Mouse (Mus musculus) MEL (cell line): ENCODE data around the gene Ap1b1.

ENCODE experiments used
- BHLHE40 ChIP-seq: IDR thresholded peaks from 2 replicates; pipeline ENCODE4 v1.6.1; 2012; ENCODE audit warnings: low read depth, mild to moderate bottlenecking, inconsistent platforms, low read length, improper control_type of control experiment, borderline replicate concordance
- CHD2 ChIP-seq: IDR thresholded peaks from 2 replicates; pipeline ENCODE4 v1.6.1; 2011; ENCODE audit warnings: low read length, improper control_type of control experiment
- CTCF ChIP-seq, 3 experiments: IDR thresholded peaks in 2 of 3; conservative IDR thresholded peaks in 1 of 3; 2 replicates each; pipeline ENCODE4 v1.5.1; 2011 to 2012; ENCODE audit warnings: low read length in 3 of 3, low read depth in 2 of 3, mild to moderate bottlenecking in 2 of 3, improper control_type of control experiment in 1 of 3, inconsistent platforms in 1 of 3, mixed read lengths in 1 of 3, moderate library complexity in 1 of 3; ENCODE audit not compliant: control insufficient read depth in 1 of 3, insufficient read depth in 1 of 3, poor library complexity in 1 of 3, severe bottlenecking in 1 of 3
- EP300 ChIP-seq, 2 experiments: IDR thresholded peaks; 2 replicates each; pipeline ENCODE4 v1.6.1; 2011; ENCODE audit warnings: improper control_type of control experiment in 2 of 2, low read length in 2 of 2, low read depth in 1 of 2, mild to moderate bottlenecking in 1 of 2
- GATA1 ChIP-seq: IDR thresholded peaks from 2 replicates; pipeline ENCODE4 v1.6.1; 2011; ENCODE audit warnings: low read depth, low read length, improper control_type of control experiment
- MAFK ChIP-seq: IDR thresholded peaks from 2 replicates; pipeline ENCODE4 v1.6.1; 2011; ENCODE audit warnings: low read depth, mild to moderate bottlenecking, low read length, improper control_type of control experiment, borderline replicate concordance
- POLR2A ChIP-seq, 2 experiments: IDR thresholded peaks; 2 replicates each; pipeline ENCODE4 v1.6.1; 2011 to 2012; ENCODE audit warnings: low read length in 2 of 2, mild to moderate bottlenecking in 2 of 2, control low read depth in 1 of 2, improper control_type of control experiment in 1 of 2, low read depth in 1 of 2, moderate library complexity in 1 of 2; ENCODE audit not compliant: control insufficient read depth in 1 of 2, insufficient read depth in 1 of 2, poor library complexity in 1 of 2
- SIN3A ChIP-seq: IDR thresholded peaks from 2 replicates; pipeline ENCODE4 v1.6.1; 2012; ENCODE audit warnings: low read length, improper control_type of control experiment, inconsistent platforms
- TBP ChIP-seq: IDR thresholded peaks from 2 replicates; pipeline ENCODE4 v1.8.0; 2011; ENCODE audit warnings: low read depth, low read length, improper control_type of control experiment
- TCF12 ChIP-seq: IDR thresholded peaks from 2 replicates; pipeline ENCODE4 v1.6.1; 2014; ENCODE audit warnings: low read depth, mild to moderate bottlenecking, inconsistent platforms, low read length, improper control_type of control experiment, moderate library complexity
- UBTF ChIP-seq: IDR thresholded peaks from 2 replicates; pipeline ENCODE4 v1.6.1; 2012; ENCODE audit warnings: low read depth, mild to moderate bottlenecking, inconsistent platforms, low read length, improper control_type of control experiment, moderate library complexity, borderline replicate concordance; ENCODE audit not compliant: insufficient read depth
- USF1 ChIP-seq: IDR thresholded peaks from 2 replicates; pipeline ENCODE4 v1.6.1; 2014; ENCODE audit warnings: low read depth, mild to moderate bottlenecking, inconsistent platforms, low read length, improper control_type of control experiment, moderate library complexity
- ZC3H11A ChIP-seq: IDR thresholded peaks from 2 replicates; pipeline ENCODE4 v1.6.1; 2012; ENCODE audit warnings: low read depth, mild to moderate bottlenecking, inconsistent platforms, low read length, improper control_type of control experiment

- TF ChIP-seq EP300 (IDR thresholded peaks at IDR 0.05; ENCODE audit: low read depth in 1 of 2, low read length in 2 of 2) (no peak), TBP (no peak), POLR2A (IDR thresholded peaks at IDR 0.05; ENCODE audit: control insufficient read depth in 1 of 2, insufficient read depth in 1 of 2, low read depth in 1 of 2, low read length in 2 of 2, poor library complexity in 1 of 2) (no peak), MAFK (no peak), UBTF (no peak), GATA1 (no peak), CTCF (IDR thresholded peaks at IDR 0.05 in 2 of 3, conservative IDR thresholded peaks at IDR 0.05 in 1 of 3; ENCODE audit: control insufficient read depth in 1 of 3, insufficient read depth in 1 of 3, low read depth in 2 of 3, low read length in 3 of 3, poor library complexity in 1 of 3, severe bottlenecking in 1 of 3) (no peak), SIN3A (no peak), ZC3H11A (no peak), BHLHE40 (no peak), CHD2 (no peak), USF1 (no peak), TCF12 (no peak)
Observed at GRCm38 (mm10) chr11:5012213-5012715, 25.6 kb downstream of the Ap1b1 start.
